Mouse (Mus musculus) neural tube, embryonic 11.5 days (tissue): Measurements from ENCODE around the gene Npcd. TPM values are rescaled to one million over a fixed set of nuclear protein-coding genes. Genes with fewer than 3 reads are reported as not detected.

Experiments
- ATAC-seq: fragments of 200-750 bp; cut with Nextera tagmentation; 2 replicates; pipeline ENCODE4 v1.8.0; 2017; ENCODE audit warnings: moderate number of reproducible peaks, mild to moderate bottlenecking, moderate TSS enrichment, moderate library complexity; ENCODE audit not compliant: insufficient read depth, low FRiP score, low TSS enrichment
- DNase-seq: peaks from one replicate; pipeline ENCODE4 v3.0.0-alpha.2; 2015; ENCODE audit warnings: low spot score
- H3K27ac ChIP-seq: fragments of 300-500 bp; sonication (generic); 2 replicates; pipeline ENCODE4 v1.5.1; 2014; ENCODE audit warnings: low read depth, mild to moderate bottlenecking, low read length
- H3K27me3 ChIP-seq: fragments of 300-500 bp; sonication (generic); 2 replicates; pipeline ENCODE4 v1.6.1; 2014; ENCODE audit warnings: mild to moderate bottlenecking, low read length, mixed read lengths; ENCODE audit not compliant: control insufficient read depth, insufficient read depth
- H3K36me3 ChIP-seq: fragments of 300-500 bp; sonication (generic); 2 replicates; pipeline ENCODE4 v1.6.1; 2014; ENCODE audit warnings: mild to moderate bottlenecking, low read length, moderate library complexity, mixed read lengths; ENCODE audit not compliant: control insufficient read depth, insufficient read depth
- H3K4me1 ChIP-seq: fragments of 300-500 bp; sonication (generic); 2 replicates; pipeline ENCODE4 v1.6.1; 2014; ENCODE audit warnings: low read length, mixed read lengths; ENCODE audit not compliant: control insufficient read depth, insufficient read depth
- H3K4me2 ChIP-seq: fragments of 300-500 bp; sonication (generic); 2 replicates; pipeline ENCODE4 v1.6.1; 2014; ENCODE audit warnings: low read depth, mild to moderate bottlenecking, moderate library complexity
- H3K4me3 ChIP-seq: fragments of 300-500 bp; sonication (generic); 2 replicates; pipeline ENCODE4 v1.5.1; 2014; ENCODE audit warnings: low read depth, low read length
- H3K9ac ChIP-seq: fragments of 300-500 bp; sonication (generic); 2 replicates; pipeline ENCODE4 v1.6.1; 2014; ENCODE audit warnings: mild to moderate bottlenecking, low read length
- H3K9me3 ChIP-seq: fragments of 300-500 bp; sonication (generic); 2 replicates; pipeline ENCODE4 v1.6.1; 2016; ENCODE audit warnings: low read length; ENCODE audit not compliant: control insufficient read depth
- whole genome bisulfite sequencing: fragments of 180-500 bp; shearing (Covaris S2); extraction: QIAGEN DNeasy Blood & Tissue Kit; methylation state at CpG from one replicate; pipeline ENCODE4 v1.1.7; 2014; 5-methylcytosine and 5-hydroxymethylcytosine counted together
- polyA plus RNA-seq: library from polyadenylated mRNA; unstranded; fragments of >200 nt; fragmentation: Nextera tagmentation; extraction: Ambion mirVana; gene quantifications from 2 replicates; pipeline ENCODE4 v1.2.1, GENCODE M21; 2014

Gene Npcd
- polyA plus RNA-seq, 1 experiment from 2014 or later, result not detected

- H3K4me2 ChIP-seq, result no peak overlapping the region
- H3K36me3 ChIP-seq, result no peaks in the 10 kb centered on the region
- no peaks in the 10 kb centered on the region for H3K9me3 ChIP-seq
- H3K27ac ChIP-seq, result no peak overlapping the region
- no peak overlapping the region for H3K4me3 ChIP-seq
- no peak for ATAC-seq
- H3K9ac ChIP-seq, result no peak overlapping the region
- WGBS, result 72% methylated on average over 4 of the region's 4 CpGs
- peaks cover 8% of the 10 kb centered on the region for H3K27me3 ChIP-seq
- DNase-seq, result no peak
- 0 out of 2 replicates have a peak, but pooled peaks cover 3% of the 10 kb centered on the region for H3K4me1 ChIP-seq
Measured at GRCm38 (mm10) chr15:79810997-79811396, 23.0 kb downstream of the Npcd start.

DNA sequence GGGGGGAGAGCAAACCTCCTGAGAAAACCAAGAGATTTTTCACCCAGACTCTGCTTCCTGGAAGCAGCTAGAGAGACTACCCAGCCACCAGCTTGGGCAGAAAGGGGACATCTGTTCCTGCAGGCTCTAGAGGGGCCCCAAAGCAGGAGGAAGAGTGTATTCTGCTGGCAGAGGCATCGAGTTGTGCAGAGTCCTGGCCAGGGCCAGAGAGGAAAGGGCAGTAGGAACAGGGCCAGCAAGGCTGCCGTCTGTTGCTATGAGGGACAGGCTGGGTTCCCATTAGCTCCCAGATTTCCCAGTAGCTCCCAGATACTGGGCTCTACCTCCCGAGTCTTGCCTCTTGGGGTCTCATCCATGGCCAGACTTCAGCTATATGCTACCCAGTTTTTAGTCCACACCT is 24.0 kb downstream of the Npcd start:
- H3K4me2 ChIP-seq, result no peak overlapping the region
- no peaks in the 10 kb centered on the region for H3K4me1 ChIP-seq
- peaks cover 17% of the 10 kb centered on the region for H3K27me3 ChIP-seq
- 70% methylated on average over 3 of the region's 3 CpGs for WGBS
- no peaks in the 10 kb centered on the region for H3K9me3 ChIP-seq
- no peaks in the 10 kb centered on the region for H3K36me3 ChIP-seq
- no peak for DNase-seq
- H3K27ac ChIP-seq, result no peak overlapping the region
- no peak for ATAC-seq
- H3K9ac ChIP-seq, result no peak overlapping the region
- no peak overlapping the region for H3K4me3 ChIP-seq

- H3K4me3 ChIP-seq, result no peak overlapping the region
- no peak overlapping the region for H3K27ac ChIP-seq
- DNase-seq, result no peak
- 55% methylated on average over 5 of the region's 5 CpGs for WGBS
- no peaks in the 10 kb centered on the region for H3K4me1 ChIP-seq
- no peak overlapping the region for H3K4me2 ChIP-seq
- H3K27me3 ChIP-seq, result peaks cover 30% of the 10 kb centered on the region
- no peak for ATAC-seq
- H3K36me3 ChIP-seq, result no peaks in the 10 kb centered on the region
- H3K9me3 ChIP-seq, result no peaks in the 10 kb centered on the region
- no peak overlapping the region for H3K9ac ChIP-seq
Measured at GRCm38 (mm10) chr15:79808658-79809057, 25.4 kb downstream of the Npcd start.

- no peaks in the 10 kb centered on the region for H3K9me3 ChIP-seq
- 35% methylated on average over 5 of the region's 5 CpGs for WGBS
- no peak overlapping the region for H3K9ac ChIP-seq
- H3K4me3 ChIP-seq, result no peak overlapping the region
- H3K27me3 ChIP-seq, result peaks cover 36% of the 10 kb centered on the region
- H3K27ac ChIP-seq, result no peak overlapping the region
- peak; percentile 51 for DNase-seq
- ATAC-seq, result no peak
- no peaks in the 10 kb centered on the region for H3K4me1 ChIP-seq
- no peaks in the 10 kb centered on the region for H3K36me3 ChIP-seq
- no peak overlapping the region for H3K4me2 ChIP-seq
Measured at GRCm38 (mm10) chr15:79808114-79808513, 25.9 kb downstream of the Npcd start.

DNA sequence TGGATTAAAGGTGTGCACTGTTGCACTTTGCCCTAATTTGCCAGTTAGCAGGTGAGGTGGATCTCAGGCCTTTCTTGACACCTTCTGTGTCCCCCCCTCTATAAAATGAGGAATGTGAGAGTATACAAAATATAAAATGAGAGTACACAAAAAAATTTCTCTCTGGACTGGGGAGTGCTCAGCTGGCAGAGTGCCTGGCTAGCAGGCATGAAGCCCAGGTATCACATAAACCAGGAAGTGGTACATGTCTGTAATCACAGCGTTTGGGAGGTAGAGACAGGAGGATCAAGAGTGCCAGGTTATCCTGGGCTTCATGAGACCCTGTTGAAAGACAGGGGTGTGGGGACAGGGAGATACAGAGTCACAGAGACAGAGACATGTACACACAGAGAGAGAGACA is 27.0 kb downstream of the Npcd start:
- H3K4me3 ChIP-seq, result no peak overlapping the region
- DNase-seq (no peak), ATAC-seq (no peak)
- WGBS, result 86% methylated on average over 1 of the region's 1 CpGs
- no peaks in the 10 kb centered on the region for H3K36me3 ChIP-seq
- no peak overlapping the region for H3K4me2 ChIP-seq
- H3K27me3 ChIP-seq, result peaks cover 46% of the 10 kb centered on the region
- H3K9me3 ChIP-seq, result no peaks in the 10 kb centered on the region
- H3K9ac ChIP-seq, result no peak overlapping the region
- H3K27ac ChIP-seq, result no peak overlapping the region
- H3K4me1 ChIP-seq, result no peaks in the 10 kb centered on the region

DNA sequence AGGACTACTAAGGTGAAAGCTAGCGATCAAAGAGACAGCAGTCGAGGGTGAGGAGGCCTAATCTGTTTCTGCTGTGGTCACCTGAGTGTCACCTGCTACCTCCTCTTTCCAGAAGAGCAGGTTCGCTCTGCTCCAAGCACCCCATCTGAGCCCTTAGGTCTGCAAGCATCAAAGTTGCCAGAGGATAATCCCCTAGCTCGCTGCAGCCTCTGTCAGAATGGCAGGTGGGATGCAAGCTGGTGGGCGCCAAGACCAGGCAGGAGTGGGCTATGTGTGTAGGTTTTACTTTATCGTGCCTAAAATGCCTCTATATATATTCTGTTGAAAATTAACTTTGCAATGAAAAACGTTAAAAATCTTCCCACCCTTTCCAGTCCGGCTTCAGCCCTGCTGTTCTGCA is 28.8 kb downstream of the Npcd start:
- Histone ChIP-seq H3K27ac (no peak overlapping the region), H3K4me3 (peak overlapping the region; percentile 53; the same call in 1 of the 2 replicates)
- WGBS, result 32% methylated on average over 8 of the region's 8 CpGs

GRCm38 (mm10) chr15:79804352-79805071 is 29.5 kb downstream of the Npcd start, which contains the start of gene Nptxr:
TSS of gene Nptxr (minus strand) at chr15:79804766.
- H3K4me2 ChIP-seq, result peak within 1 kb of the TSS; percentile 59
- no peaks in the 10 kb centered on the region for H3K9me3 ChIP-seq
- under 1% methylated on average over 62 of the region's 91 CpGs for WGBS
- peak within 1 kb of the TSS; percentile 62 for H3K9ac ChIP-seq
- peak within 1 kb of the TSS; percentile 53 for H3K4me3 ChIP-seq
- H3K27me3 ChIP-seq, result peaks cover 48% of the 10 kb centered on the region
- 0 out of 2 replicates have a peak within 1 kb of the TSS, but pooled peaks have one; percentile 14 for H3K27ac ChIP-seq
- DNase-seq (peak; percentile 70), ATAC-seq (peak; percentile 55)
- H3K4me1 ChIP-seq, result no peaks in the 10 kb centered on the region
- no peaks in the 10 kb centered on the region for H3K36me3 ChIP-seq

More for the DNA sequence above, 28.8 kb downstream of the Npcd start:
- H3K9ac ChIP-seq, result no peak overlapping the region
- H3K27me3 ChIP-seq, result peaks cover 48% of the 10 kb centered on the region
- H3K36me3 ChIP-seq, result no peaks in the 10 kb centered on the region
- peak overlapping the region; percentile 59; the same call in 1 of the 2 replicates for H3K4me2 ChIP-seq
- DNase-seq (no peak), ATAC-seq (no peak)
- H3K4me1 ChIP-seq, result no peaks in the 10 kb centered on the region
- no peaks in the 10 kb centered on the region for H3K9me3 ChIP-seq

DNA sequence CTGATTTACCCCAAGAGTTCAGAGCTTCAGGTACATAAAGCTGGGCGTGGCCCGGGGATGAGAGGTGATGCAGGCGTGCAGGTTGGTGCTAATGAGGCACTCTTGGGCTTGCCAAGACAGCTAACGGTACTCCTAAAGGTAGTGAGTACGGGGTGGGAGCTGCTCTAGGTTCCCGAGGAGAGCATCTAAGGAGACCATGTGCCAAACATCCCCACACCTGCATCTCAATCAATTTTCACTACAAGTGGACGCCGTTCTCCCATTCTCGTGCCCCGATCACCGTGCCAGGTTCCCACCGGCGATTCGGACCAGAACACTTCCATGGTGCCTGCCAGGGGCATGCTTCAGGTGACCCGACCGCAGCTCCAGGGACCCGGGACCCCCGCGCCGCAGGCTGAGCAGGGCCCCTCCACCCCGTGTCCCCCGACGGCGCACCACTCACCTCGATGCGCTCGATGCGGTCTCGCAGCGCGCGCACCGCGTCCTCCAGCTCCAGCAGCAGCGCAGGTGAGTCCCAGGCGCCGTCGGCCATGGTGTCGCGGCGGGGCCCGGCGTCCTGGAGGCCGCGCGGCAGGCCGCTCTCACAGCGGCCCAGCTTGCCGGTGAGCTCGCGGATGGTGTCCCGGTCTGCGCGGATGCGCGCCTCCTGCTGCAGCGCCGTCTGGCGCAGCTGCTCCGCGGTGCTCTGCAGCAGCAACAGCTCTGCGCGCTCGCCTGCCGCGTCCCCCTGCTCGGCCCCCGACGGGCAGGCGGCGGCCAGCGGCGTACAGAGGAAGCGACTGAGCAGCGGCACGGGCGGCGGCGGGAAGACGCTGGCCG is 30.3 kb downstream of the Npcd start:
- no peaks in the 10 kb centered on the region for H3K9me3 ChIP-seq
- H3K4me2 ChIP-seq, result peak overlapping the region; percentile 59
- 0 out of 2 replicates have a peak, but pooled peaks have one; percentile 25 for ATAC-seq
- 5% methylated on average over 70 of the region's 81 CpGs for WGBS
- peak overlapping the region; percentile 53 for H3K4me3 ChIP-seq
- no peaks in the 10 kb centered on the region for H3K36me3 ChIP-seq
- peak overlapping the region; percentile 62 for H3K9ac ChIP-seq
- no peaks in the 10 kb centered on the region for H3K4me1 ChIP-seq
- 0 out of 2 replicates have a peak overlapping the region, but pooled peaks have one; percentile 14 for H3K27ac ChIP-seq
- H3K27me3 ChIP-seq, result peaks cover 48% of the 10 kb centered on the region
- peak; percentile 63 for DNase-seq
